Mouse (Mus musculus) lung, postnatal 14 days (tissue): ENCODE measurements at regions not wholly inside any gene's neighbourhood (a gene's known extent, or its start where the extent isn't known, plus 50 kb on each side); places are given as distances from the start of the nearest gene placed in this dataset.

ENCODE experiments used
- DNase-seq: peaks from one replicate; pipeline ENCODE4 v3.0.0; 2021

GRCm38 (mm10) chr8:76038526-76038925 is 590.0 kb downstream of the Iqcm start:
- DNase-seq = no peak

DNA sequence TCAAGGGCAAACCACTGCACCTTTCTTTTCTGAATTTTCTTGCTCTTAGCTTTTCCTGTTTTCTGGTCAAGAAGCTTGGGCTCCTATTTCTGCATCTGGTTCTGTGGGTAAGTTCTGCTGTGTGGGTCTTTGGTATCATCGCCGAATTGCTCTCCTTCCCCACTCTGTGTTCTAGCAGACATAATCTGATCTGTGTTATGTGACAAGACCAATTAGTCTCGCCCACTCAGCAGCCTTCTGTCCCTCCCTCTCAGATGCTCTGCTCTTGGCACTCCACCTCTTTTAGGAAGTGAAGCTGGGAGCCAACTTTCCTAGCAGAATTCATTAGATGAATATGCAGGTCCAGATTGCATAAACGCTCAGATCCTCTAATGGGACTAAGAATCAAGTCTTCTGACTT is 603.5 kb downstream of the Iqcm start:
- no peak for DNase-seq

DNA sequence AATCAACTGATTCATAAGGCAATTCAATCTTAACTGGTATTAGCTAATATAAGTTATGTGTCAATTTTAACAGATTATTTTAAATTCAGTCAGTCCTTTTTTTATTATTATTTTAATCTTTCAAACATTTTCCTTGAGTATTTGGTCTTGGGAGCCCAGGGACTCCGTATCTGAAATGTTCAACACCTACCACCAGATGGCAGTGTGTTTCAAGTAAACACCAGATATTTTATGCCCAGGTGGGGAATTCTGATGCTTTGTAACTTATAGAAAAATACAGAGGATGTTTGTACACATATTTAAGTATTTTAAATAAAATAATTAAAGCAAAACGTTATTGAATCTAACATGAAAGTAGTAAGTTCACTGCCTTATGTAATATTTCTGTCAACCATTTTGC is 619.2 kb downstream of the Iqcm start:
- peak; percentile 4 for DNase-seq

- no peak for DNase-seq
Measured at GRCm38 (mm10) chr8:76072671-76073351, 624.3 kb downstream of the Iqcm start.

- DNase-seq = no peak
Measured at GRCm38 (mm10) chr8:76120587-76121145, 672.2 kb downstream of the Iqcm start.

- DNase-seq = no peak
Measured at GRCm38 (mm10) chr8:76127486-76127885, 679.0 kb downstream of the Iqcm start.

GRCm38 (mm10) chr8:76137219-76137618 is 688.7 kb downstream of the Iqcm start:
- no peak for DNase-seq

DNA sequence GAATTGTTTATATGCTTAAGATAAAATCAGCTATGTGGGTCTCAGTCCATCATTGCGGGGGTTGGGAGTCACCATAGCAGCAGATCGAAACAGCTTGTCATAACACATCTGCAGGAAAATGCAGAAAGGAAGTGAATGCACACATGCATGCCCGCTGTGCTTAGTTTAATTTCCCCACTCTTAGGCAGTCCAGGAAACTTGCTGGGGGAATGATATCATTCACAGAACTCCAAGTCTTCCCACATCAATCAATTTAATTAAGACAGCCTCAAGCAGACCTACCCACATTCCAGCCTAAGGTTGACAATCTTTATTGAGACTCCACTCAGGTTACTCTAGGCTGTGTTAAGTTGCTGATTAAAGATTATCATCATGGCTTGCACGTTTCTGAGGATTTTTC is 700.2 kb downstream of the Iqcm start:
- DNase-seq = no peak

- DNase-seq = no peak
Measured at GRCm38 (mm10) chr8:76182520-76182919, 716.7 kb upstream of the Nr3c2 start.

- DNase-seq = no peak
Measured at GRCm38 (mm10) chr8:76183836-76184235, 715.4 kb upstream of the Nr3c2 start.

- DNase-seq = no peak
Measured at GRCm38 (mm10) chr8:76187293-76187692, 711.9 kb upstream of the Nr3c2 start.

DNA sequence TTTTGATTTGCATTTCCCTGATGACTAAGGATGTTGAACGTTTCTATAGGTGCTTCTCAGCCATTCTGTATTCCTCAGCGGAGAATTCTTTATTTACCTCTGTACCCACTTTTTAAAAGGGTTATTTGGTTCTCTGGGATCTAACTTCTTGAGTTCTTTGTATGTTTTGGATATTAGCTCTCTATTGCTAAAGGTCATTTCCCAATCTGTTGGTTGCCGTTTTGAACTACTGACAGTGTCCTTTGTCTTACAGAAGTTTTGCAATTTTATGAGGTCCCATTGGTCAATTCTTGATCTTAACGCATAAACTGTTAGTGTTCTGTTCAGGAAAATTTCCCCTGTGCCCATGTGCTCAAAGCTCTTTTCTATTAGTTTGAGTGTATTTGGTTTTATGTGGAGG is 687.4 kb upstream of the Nr3c2 start:
- DNase-seq = no peak

DNA sequence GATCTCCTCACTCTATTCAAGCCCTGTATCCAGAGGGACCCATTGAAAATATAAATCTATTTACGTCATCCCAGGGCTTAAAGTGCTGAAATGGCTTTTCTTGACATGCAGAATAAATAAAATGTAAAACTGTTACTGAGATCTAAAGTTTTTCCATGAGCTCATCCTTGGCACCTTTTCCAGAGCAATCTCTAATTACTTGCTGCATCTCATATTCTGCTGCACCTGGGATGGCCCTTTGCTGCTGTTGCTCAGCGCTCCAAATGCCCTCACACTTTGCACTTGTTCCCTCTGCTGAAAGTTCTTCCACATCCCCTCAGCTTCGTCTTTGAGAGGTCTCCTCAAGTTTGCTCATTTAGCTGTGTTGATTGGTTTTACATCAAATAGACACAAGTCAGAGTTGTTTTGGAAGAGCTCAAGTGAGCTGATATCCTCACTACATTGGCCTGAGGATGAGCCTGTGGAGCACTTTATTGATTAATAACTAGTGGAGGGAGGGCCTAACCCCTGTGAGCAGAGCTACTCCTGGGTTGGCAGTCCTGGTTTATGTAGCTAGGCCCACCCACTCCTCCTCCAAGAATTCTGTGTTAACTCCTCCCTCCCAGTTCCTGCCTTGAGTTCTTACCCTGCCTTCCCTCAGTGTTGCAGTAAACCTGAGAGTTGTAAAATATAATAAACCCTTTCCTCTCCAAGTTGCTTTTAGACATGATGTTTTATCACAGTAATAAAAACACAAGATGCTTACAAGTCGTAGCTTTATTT is 681.2 kb upstream of the Nr3c2 start:
- DNase-seq = no peak

DNA sequence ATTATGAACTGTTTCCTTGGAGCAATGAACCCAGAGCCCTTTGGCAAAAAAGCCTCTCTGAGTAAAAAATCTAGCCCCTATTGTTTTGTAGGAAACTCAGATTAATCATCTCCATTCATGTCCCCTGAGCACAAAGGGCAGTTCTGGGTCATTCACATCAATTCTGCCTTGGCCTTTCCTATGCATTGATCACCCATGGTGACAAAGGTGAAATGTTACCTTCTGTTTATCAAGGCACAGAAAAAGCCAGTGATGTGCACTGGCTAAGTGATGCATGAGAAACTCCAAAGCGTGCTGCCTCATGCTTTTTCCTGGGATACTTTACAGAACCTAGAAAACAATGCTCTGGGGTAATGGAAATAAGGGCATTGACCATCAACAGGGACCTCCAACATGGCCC is 668.4 kb upstream of the Nr3c2 start:
- no peak for DNase-seq

DNA sequence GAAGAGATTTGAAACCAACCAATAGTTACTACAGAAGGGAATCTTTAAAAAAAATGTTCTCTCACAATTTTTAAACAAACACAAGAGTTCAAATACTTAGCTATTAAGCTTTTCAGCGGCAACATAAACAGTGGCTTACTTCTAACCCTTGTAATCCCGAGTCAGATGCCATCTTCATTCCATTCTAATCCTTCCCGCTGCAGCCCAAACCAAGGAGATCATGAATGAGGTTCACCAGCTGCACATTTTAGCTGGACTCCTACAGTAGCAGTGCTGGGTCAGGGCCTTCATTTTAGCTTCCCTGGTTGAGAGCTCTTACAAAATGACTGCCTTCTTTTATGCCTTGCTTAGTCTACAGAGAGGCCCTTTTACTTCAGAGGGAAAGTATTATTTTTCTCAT is 650.0 kb upstream of the Nr3c2 start:
- DNase-seq = no peak

GRCm38 (mm10) chr8:76252161-76253010 is 646.9 kb upstream of the Nr3c2 start:
- DNase-seq = no peak
